Mouse (Mus musculus): Measurements from ENCODE around the gene Dnajb12. TPM values are rescaled to one million over a fixed set of nuclear protein-coding genes. Genes with fewer than 3 reads are reported as not detected.

The Dnajb12 gene
- polyA plus RNA-seq (2015; fragmentation: Nextera tagmentation; extraction: Ambion mirVana): 27.1 and 30.2 TPM in 2 replicates

DNA sequence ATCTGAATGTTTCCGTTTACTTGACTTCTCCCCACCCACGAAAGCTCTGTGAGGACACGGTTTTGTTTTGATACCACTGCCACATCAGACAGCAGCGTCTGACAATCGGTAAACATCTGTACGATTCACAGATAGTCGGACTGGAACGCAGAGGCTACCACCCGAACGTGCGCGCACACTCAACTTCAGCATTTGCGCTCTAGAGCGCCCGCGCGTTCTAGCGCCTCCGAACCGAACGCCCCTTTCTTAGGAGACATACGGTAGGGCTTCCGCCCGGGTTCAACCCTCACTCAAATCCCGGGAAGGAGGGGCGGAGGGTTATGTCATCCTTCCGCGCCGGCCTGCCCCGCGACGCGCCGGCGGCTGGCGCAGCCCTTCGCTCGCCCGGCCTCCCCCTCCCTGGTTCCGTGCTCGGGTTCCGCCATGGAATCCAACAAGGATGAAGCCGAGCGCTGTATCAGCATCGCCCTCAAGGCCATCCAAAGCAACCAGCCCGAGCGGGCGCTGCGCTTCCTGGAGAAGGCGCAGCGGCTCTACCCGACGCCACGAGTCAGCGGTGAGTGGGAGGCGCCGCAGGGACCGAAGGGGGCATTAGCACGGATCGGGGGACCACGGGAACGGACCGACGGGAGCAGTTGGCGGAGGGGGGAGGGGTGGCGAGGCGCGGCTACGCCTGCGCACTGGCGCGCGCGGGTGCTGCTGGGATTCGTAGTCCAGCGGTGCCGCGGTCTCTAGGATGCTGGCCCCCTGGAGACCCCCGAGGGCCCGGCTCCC, at the start of gene Dnajb12:
Gene Dnajb12 (plus strand): TSS at position 302 of the 774 bp plus-strand sequence.
- WGBS: under 1% methylated on average over 79 of the region's 80 CpGs
- Histone ChIP-seq H3K27me3 (no peaks in the 10 kb centered on the region), H3K9ac (peak within 1 kb of the TSS; percentile 93), H3K4me2 (peak within 1 kb of the TSS; percentile 88), H3K36me3 (peaks cover 10% of the 10 kb centered on the region), H3K4me3 (replicated peaks) (peak within 1 kb of the TSS; percentile 94), H3K27ac (peak within 1 kb of the TSS; percentile 100), H3K4me1 (peaks cover 15% of the 10 kb centered on the region), H3K9me3 (replicated peaks) (no peaks in the 10 kb centered on the region)
- ATAC-seq (replicated peaks; ENCODE audit: low FRiP score): peak; percentile 92

DNA sequence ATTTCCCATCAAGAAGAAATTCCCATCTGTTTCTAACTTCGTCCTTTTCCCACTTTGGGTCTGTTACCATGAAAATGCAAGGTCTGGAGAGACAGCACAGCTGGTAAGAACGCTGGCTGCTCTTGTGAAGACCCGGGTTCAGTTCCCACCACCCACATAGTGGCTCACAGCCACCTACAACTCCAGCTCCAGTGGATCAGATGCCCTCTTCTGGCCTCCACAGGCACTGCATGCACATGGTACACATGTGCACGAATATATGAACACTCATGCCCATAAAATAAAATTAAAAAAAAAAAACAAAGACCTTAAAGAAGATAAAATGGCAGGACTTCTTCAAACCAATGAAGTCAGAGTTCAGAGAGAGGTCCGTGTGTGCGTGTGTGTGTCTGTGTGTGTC, 49.5 kb upstream of the Dnajb12 start:
- 97% methylated on average over 6 of the region's 6 CpGs for WGBS
- no peaks in the 10 kb centered on the region for H3K27me3 ChIP-seq
- H3K4me3 ChIP-seq (replicated peaks): no peak overlapping the region

DNA sequence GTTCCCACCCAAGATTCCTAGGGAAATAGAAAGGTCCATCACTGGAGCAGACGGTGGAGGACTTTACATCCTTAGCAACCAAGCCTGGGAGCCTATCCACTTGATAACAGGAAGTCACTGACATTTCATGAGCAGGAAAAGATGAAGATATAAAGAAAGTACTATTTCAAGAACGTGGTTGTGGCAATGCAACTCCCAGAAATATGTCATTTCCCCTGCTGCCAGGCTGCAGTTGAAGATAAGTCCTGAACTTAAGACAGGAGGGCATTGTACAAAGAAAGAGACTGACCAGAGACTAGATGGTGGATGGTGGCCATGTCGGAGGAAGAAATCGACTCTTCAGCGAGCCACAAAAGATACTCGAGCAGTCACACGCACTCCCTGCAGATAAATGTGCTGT, 47.4 kb upstream of the Dnajb12 start:
- Histone ChIP-seq H3K27ac (no peak overlapping the region), H3K4me3 (replicated peaks) (no peak overlapping the region), H3K4me2 (no peak overlapping the region), H3K27me3 (no peaks in the 10 kb centered on the region), H3K36me3 (peaks cover 45% of the 10 kb centered on the region), H3K4me1 (peaks cover 8% of the 10 kb centered on the region; the same call in 1 of the 2 replicates), H3K9ac (no peak overlapping the region), H3K9me3 (replicated peaks) (no peaks in the 10 kb centered on the region; the same call in 1 of the 2 replicates)
- 77% methylated on average over 7 of the region's 7 CpGs for WGBS
- ATAC-seq (replicated peaks; ENCODE audit: low FRiP score): no peak

More for the DNA sequence above, 49.5 kb upstream of the Dnajb12 start:
- H3K27ac ChIP-seq: no peak overlapping the region
- H3K4me1 ChIP-seq: 0 out of 2 replicates have a peak, but pooled peaks cover 3% of the 10 kb centered on the region
- no peak for ATAC-seq (replicated peaks; ENCODE audit: low FRiP score)
- H3K4me2 ChIP-seq: no peak overlapping the region
- H3K9me3 ChIP-seq (replicated peaks): no peaks in the 10 kb centered on the region; the same call in 1 of the 2 replicates
- H3K9ac ChIP-seq: no peak overlapping the region
- H3K36me3 ChIP-seq: peaks cover 48% of the 10 kb centered on the region

DNA sequence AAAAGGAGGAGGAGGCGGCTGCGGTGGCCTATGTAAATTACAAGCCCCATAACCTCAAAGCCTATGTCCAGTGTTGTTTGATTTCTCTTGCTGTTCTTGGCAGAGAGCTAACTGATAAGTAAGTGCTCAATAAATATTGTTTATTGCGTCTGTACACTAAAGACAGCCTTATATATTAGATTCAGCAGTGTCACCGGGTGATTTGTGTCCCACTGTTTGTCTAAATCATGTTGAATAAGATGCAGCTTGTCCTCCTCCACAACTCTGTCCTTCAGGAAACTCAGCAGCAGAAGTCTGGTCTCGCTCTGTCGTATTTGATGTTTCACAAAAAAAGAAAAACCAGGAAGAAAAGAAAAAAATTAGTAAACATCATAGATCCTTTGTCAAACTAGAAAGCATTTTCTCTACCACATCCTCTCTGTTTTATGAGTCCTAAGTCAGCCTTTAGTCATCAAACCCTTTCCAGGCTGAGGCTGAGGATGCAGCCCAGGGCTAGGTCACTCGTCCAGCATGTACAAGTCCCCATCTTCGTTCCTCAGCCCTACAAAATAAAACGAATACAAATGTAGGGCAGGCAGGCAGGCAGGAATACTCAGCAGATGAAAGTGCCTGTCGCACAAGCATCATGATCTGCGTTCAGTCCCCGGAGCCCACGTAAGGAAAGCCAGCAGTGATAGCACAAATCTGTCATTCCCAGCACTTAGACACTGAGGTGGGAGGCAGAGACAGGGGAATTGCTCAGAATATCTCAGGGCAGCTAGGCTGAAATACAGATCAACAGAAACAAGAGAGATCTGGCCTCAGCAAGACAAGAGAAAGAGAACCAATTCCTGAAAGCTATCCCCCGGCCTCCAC, 43.8 kb upstream of the Dnajb12 start:
- peak; percentile 76 for ATAC-seq (replicated peaks; ENCODE audit: low FRiP score)
- H3K36me3 ChIP-seq: peaks cover 12% of the 10 kb centered on the region; the same call in 1 of the 2 replicates
- H3K4me3 ChIP-seq (replicated peaks): no peak overlapping the region
- H3K27me3 ChIP-seq: no peaks in the 10 kb centered on the region
- H3K9me3 ChIP-seq (replicated peaks): no peaks in the 10 kb centered on the region
- peaks cover 15% of the 10 kb centered on the region; the same call in 1 of the 2 replicates for H3K4me1 ChIP-seq
- H3K4me2 ChIP-seq: no peak overlapping the region
- 35% methylated on average over 14 of the region's 14 CpGs for WGBS
- peak overlapping the region; percentile 75 for H3K27ac ChIP-seq
- no peak overlapping the region for H3K9ac ChIP-seq

DNA sequence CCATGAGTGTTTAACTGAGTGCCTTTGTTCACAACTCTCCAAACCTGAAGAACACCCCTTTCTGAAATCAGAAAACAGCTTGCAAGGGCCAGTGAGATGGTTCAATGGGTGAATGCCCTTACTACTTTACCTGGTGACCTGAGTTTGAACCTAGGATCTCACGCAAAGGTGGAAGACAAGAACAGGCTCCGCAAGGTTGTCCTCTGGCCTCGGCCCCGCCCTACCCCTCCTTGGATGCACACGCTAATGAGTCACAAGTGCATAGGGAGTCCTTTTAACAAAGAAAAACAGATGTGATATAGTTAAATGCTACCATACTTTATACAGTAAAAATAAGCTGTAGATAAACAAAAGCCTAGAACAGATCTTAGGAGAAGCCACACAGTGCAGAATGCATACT, 41.9 kb upstream of the Dnajb12 start:
- H3K27ac ChIP-seq: no peak overlapping the region
- no peak for ATAC-seq (replicated peaks; ENCODE audit: low FRiP score)
- WGBS: 86% methylated on average over 5 of the region's 5 CpGs

DNA sequence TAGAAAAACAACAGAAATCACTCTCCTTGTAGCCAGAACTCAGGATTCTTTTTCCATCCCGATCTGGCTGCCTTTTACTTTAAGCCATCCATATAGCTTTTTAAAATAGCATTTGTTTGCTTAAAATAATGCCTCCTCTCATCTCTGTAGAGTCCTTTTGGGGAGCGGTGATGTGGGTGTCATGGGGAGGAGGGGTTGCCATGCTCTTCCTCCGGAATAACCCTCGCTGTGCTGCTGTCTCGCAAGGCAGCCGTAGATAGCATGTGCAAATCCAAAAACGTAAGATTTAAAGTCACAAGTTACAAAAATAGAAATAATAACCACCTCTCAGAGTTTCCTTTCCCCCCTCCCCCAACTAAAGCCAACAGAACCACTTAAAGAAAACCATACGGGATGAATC, 37.9 kb upstream of the Dnajb12 start:
- H3K9me3 ChIP-seq (replicated peaks): no peaks in the 10 kb centered on the region
- peaks cover 29% of the 10 kb centered on the region for H3K4me1 ChIP-seq
- 87% methylated on average over 8 of the region's 8 CpGs for WGBS
- H3K27ac ChIP-seq: no peak overlapping the region
- H3K27me3 ChIP-seq: no peaks in the 10 kb centered on the region
- H3K9ac ChIP-seq: no peak overlapping the region
- no peak for ATAC-seq (replicated peaks; ENCODE audit: low FRiP score)
- H3K4me2 ChIP-seq: no peak overlapping the region
- H3K4me3 ChIP-seq (replicated peaks): no peak overlapping the region
- H3K36me3 ChIP-seq: no peaks in the 10 kb centered on the region; the same call in 1 of the 2 replicates

More for the DNA sequence above, 41.9 kb upstream of the Dnajb12 start:
- no peaks in the 10 kb centered on the region for H3K27me3 ChIP-seq
- H3K4me1 ChIP-seq: peaks cover 15% of the 10 kb centered on the region; the same call in 1 of the 2 replicates
- H3K36me3 ChIP-seq: peaks cover 5% of the 10 kb centered on the region; the same call in 1 of the 2 replicates
- H3K4me2 ChIP-seq: no peak overlapping the region
- H3K9me3 ChIP-seq (replicated peaks): no peaks in the 10 kb centered on the region
- H3K9ac ChIP-seq: no peak overlapping the region
- no peak overlapping the region for H3K4me3 ChIP-seq (replicated peaks)

DNA sequence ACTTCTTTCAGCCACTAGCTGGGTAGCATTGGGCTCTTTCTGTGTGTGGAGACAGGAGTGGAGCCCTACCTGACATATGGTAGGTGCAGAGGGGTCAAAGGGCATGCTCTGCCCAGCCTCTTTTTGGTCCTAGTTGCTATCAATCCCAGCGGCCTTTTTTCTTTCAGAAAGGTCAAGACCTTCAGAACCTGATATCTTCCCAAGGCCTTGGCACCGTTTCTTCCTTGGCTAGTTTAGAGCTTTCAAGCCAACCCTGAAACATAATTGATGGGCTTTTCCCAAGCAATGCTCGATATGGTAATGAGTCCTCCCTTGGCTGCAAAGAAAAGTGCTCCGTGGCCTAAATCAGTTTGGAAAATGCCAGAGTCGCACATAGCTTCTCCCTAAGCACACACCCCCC, 36.2 kb upstream of the Dnajb12 start:
- H3K4me1 ChIP-seq: peaks cover 29% of the 10 kb centered on the region
- H3K27me3 ChIP-seq: no peaks in the 10 kb centered on the region
- H3K4me3 ChIP-seq (replicated peaks): no peak overlapping the region
- H3K9ac ChIP-seq: no peak overlapping the region
- 24% methylated on average over 5 of the region's 5 CpGs for WGBS
- no peaks in the 10 kb centered on the region for H3K36me3 ChIP-seq
- no peak overlapping the region for H3K4me2 ChIP-seq
- ATAC-seq (replicated peaks; ENCODE audit: low FRiP score): no peak
- H3K27ac ChIP-seq: no peak overlapping the region
- no peaks in the 10 kb centered on the region for H3K9me3 ChIP-seq (replicated peaks)

DNA sequence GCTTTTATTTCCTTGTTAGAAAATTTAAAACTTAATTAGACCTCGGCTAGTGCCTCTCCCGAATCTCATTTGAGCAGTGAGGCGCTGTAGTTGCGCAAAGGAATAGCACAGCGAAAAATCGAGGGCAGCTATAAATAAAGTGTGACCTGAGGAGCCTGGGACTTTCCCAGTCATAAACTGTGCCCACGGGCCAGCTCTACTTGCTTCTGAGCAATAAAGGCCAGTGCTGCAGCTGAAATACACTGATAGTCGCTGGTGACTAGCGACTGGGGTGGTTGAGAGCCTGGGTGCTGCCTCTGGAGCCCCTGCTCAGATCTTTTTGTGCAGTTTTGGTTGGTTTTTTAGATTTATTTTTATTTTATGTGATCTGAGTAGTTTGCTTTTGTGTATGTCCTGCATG, 34.7 kb upstream of the Dnajb12 start:
- Histone ChIP-seq H3K4me1 (peaks cover 33% of the 10 kb centered on the region), H3K27me3 (no peaks in the 10 kb centered on the region), H3K4me2 (no peak overlapping the region), H3K4me3 (replicated peaks) (no peak overlapping the region), H3K36me3 (no peaks in the 10 kb centered on the region), H3K27ac (no peak overlapping the region), H3K9ac (no peak overlapping the region), H3K9me3 (replicated peaks) (no peaks in the 10 kb centered on the region)
- no peak for ATAC-seq (replicated peaks; ENCODE audit: low FRiP score)
- 26% methylated on average over 9 of the region's 9 CpGs for WGBS

DNA sequence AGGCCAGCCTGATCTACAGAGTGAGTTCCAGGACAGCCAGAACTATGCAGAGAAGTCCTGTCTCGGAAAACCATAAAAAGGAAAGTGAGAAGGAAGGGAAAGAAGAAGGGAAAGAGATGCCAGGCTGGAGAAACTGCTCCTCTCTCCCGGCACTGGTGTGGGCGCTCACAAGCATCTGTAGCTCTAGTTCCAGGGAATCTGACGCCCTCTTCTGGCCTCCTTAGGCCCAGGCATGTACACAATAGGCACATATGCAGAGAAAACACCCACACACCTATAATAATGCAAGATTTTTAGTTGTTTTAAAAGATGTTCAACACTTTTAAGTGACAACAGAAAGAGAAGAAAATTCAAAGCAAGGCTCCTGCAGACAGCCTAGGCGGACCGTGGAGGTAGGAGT, 32.9 kb upstream of the Dnajb12 start:
- WGBS: 76% methylated on average over 6 of the region's 6 CpGs
- H3K4me1 ChIP-seq: peaks cover 35% of the 10 kb centered on the region
- H3K36me3 ChIP-seq: no peaks in the 10 kb centered on the region
- no peaks in the 10 kb centered on the region for H3K27me3 ChIP-seq
- no peak overlapping the region for H3K4me2 ChIP-seq
- H3K4me3 ChIP-seq (replicated peaks): no peak overlapping the region
- H3K9ac ChIP-seq: no peak overlapping the region
- H3K9me3 ChIP-seq (replicated peaks): no peaks in the 10 kb centered on the region
- no peak overlapping the region for H3K27ac ChIP-seq
- ATAC-seq (replicated peaks; ENCODE audit: low FRiP score): no peak

DNA sequence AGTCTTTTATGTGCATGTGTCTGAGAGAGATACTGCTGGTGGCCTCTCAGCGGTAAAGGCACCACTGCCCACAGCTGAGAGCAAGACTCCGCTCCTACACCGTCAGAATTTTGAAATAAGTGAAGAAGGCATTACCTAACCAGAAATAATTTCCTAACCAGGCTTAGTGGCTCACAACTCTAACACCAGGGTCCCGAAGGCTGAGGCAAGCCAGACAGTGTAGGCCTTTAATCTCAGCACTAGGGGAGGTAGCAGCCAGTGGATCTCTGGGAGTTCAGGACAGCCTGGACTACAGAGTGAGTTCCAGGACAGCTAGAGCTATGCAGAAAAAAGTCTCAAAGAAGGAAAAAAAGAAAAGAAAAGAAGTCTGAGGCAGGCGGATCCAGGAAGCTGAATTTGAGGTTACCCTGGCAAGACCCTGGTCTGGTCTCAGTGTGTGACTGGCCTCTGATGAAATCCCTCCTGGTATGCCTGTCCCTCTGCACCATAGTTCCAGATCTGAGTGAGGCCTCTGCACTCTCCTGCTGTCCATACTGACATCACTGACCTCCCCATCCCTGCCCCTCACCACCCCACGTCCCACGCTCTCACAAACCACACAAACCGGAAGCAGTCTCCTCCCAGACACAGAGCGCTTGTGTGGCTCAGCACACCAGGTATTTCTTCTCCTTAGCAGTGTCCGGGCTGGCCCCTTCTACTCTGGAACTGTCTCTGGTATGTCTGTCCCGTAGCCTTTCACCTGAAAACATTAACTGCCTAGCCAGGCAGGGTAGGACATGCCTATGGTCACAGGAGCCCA, 31.1 kb upstream of the Dnajb12 start:
- no peak overlapping the region for H3K27ac ChIP-seq
- WGBS: 81% methylated on average over 11 of the region's 11 CpGs
- ATAC-seq (replicated peaks; ENCODE audit: low FRiP score): peak; percentile 25; the same call in 1 of the 2 replicates
- no peaks in the 10 kb centered on the region for H3K36me3 ChIP-seq
- no peaks in the 10 kb centered on the region for H3K27me3 ChIP-seq
- H3K4me3 ChIP-seq (replicated peaks): no peak overlapping the region
- no peaks in the 10 kb centered on the region for H3K9me3 ChIP-seq (replicated peaks)
- peaks cover 31% of the 10 kb centered on the region for H3K4me1 ChIP-seq
- no peak overlapping the region for H3K9ac ChIP-seq
- H3K4me2 ChIP-seq: no peak overlapping the region

DNA sequence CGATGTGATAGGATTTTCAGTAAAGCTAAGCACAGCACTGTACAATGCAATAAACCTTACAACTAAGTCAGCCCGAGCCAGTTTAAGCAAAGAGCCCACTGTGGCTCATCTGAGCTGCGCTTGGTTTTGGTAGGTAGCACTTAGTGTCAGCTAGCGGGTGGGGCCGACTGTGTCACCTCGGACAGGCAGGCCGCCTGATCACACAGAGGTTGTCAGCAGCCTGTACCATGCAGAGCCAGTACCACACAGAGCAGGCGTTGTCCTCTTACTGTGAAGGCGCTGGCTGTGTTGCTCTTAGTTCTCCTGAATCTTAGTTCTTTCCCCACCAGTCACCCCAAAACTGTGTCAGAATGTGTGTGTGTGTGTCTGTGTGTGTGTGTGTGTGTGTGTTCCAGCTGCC, 30.4 kb upstream of the Dnajb12 start:
- peaks cover 25% of the 10 kb centered on the region for H3K4me1 ChIP-seq
- 68% methylated on average over 9 of the region's 9 CpGs for WGBS
- no peak overlapping the region for H3K4me2 ChIP-seq
- H3K36me3 ChIP-seq: no peaks in the 10 kb centered on the region
- H3K27me3 ChIP-seq: no peaks in the 10 kb centered on the region
- H3K9ac ChIP-seq: no peak overlapping the region
- H3K27ac ChIP-seq: no peak overlapping the region
- H3K4me3 ChIP-seq (replicated peaks): no peak overlapping the region
- H3K9me3 ChIP-seq (replicated peaks): no peaks in the 10 kb centered on the region
- peak; percentile 70 for ATAC-seq (replicated peaks; ENCODE audit: low FRiP score)
